Mouse (Mus musculus) lung, embryonic 16.5 days (tissue): ENCODE measurements around the gene Kifc3. TPM values are rescaled to one million over a fixed set of nuclear protein-coding genes. Genes with fewer than 3 reads are reported as not detected.
"Not testable (repeated sequence)": the region's sequence is repeated elsewhere in the genome, so short reads cannot be mapped to it uniquely, and the experiment has no call there.

Experiments used
- ATAC-seq: fragments of 200-750 bp; cut with Nextera tagmentation; 2 replicates; pipeline ENCODE4 v1.8.0; 2017; ENCODE audit warnings: low read depth, mild to moderate bottlenecking, moderate library complexity
- H3K27ac ChIP-seq: fragments of 300-500 bp; sonication (generic); 2 replicates; pipeline ENCODE4 v1.5.1; 2014; ENCODE audit warnings: mild to moderate bottlenecking, control low read depth, low read length
- H3K27me3 ChIP-seq: fragments of 300-500 bp; sonication (generic); 2 replicates; pipeline ENCODE4 v1.6.1; 2014; ENCODE audit warnings: low read depth, low read length, mixed read lengths; ENCODE audit not compliant: control insufficient read depth, insufficient read depth
- H3K36me3 ChIP-seq: fragments of 300-500 bp; sonication (generic); 2 replicates; pipeline ENCODE4 v1.6.1; 2014; ENCODE audit warnings: low read length; ENCODE audit not compliant: control insufficient read depth, insufficient read depth
- H3K4me1 ChIP-seq: fragments of 300-500 bp; sonication (generic); replicated peaks from 2 replicates; pipeline ENCODE4 v1.6.1; 2014; ENCODE audit warnings: low read length, mixed read lengths; ENCODE audit not compliant: control insufficient read depth, insufficient read depth
- H3K4me2 ChIP-seq: fragments of 300-500 bp; sonication (generic); 2 replicates; pipeline ENCODE4 v1.6.1; 2014; ENCODE audit warnings: low read depth, low read length, control low read depth
- H3K4me3 ChIP-seq: fragments of 300-500 bp; sonication (generic); 2 replicates; pipeline ENCODE4 v1.5.1; 2014; ENCODE audit warnings: mild to moderate bottlenecking, low read length, control low read depth
- H3K9ac ChIP-seq: fragments of 300-500 bp; sonication (generic); 2 replicates; pipeline ENCODE4 v1.6.1; 2014; ENCODE audit warnings: low read length, control low read depth
- H3K9me3 ChIP-seq: fragments of 300-500 bp; sonication (generic); 2 replicates; pipeline ENCODE4 v1.6.1; 2016; ENCODE audit warnings: low read length; ENCODE audit not compliant: control insufficient read depth
- WGBS: fragments of 180-500 bp; shearing (Covaris S2); extraction: QIAGEN DNeasy Blood & Tissue Kit; methylation state at CpG from one replicate; pipeline ENCODE4 v1.1.7; 2014; 5-methylcytosine and 5-hydroxymethylcytosine counted together
- polyA plus RNA-seq: library from polyadenylated mRNA; unstranded; fragments of >200 nt; fragmentation: Nextera tagmentation; extraction: Ambion mirVana; gene quantifications from 2 replicates; pipeline ENCODE4 v1.2.1, GENCODE M21; 2015

The Kifc3 gene
- polyA plus RNA-seq, 1 experiment from 2014 or later, result 16.8 TPM

GRCm38 (mm10) chr8:95166400-95166799 lies 36.2 kb downstream of the Kifc3 start:
- no peak for ATAC-seq
- 85% methylated on average over 7 of the region's 7 CpGs for WGBS

GRCm38 (mm10) chr8:95165923-95166322 lies 36.7 kb downstream of the Kifc3 start:
- H3K9ac ChIP-seq, result no peak overlapping the region
- H3K4me1 ChIP-seq, result no peaks in the 10 kb centered on the region
- 67% methylated on average over 11 of the region's 11 CpGs for WGBS
- H3K9me3 ChIP-seq, result no peaks in the 10 kb centered on the region
- no peak overlapping the region for H3K4me3 ChIP-seq
- H3K27me3 ChIP-seq, result no peaks in the 10 kb centered on the region
- H3K36me3 ChIP-seq, result no peaks in the 10 kb centered on the region
- ATAC-seq, result no peak
- H3K4me2 ChIP-seq, result no peak overlapping the region
- no peak overlapping the region for H3K27ac ChIP-seq

More at GRCm38 (mm10) chr8:95166400-95166799, 36.2 kb downstream of the Kifc3 start:
- H3K9ac ChIP-seq, result no peak overlapping the region
- H3K27me3 ChIP-seq, result no peaks in the 10 kb centered on the region
- no peak overlapping the region for H3K4me3 ChIP-seq
- H3K9me3 ChIP-seq, result no peaks in the 10 kb centered on the region
- no peaks in the 10 kb centered on the region for H3K36me3 ChIP-seq
- H3K4me2 ChIP-seq, result no peak overlapping the region
- no peaks in the 10 kb centered on the region for H3K4me1 ChIP-seq
- no peak overlapping the region for H3K27ac ChIP-seq

GRCm38 (mm10) chr8:95164469-95164868 lies 38.1 kb downstream of the Kifc3 start:
- H3K4me3 ChIP-seq, result no peak overlapping the region
- no peaks in the 10 kb centered on the region for H3K9me3 ChIP-seq
- 39% methylated on average over 7 of the region's 7 CpGs for WGBS
- no peaks in the 10 kb centered on the region for H3K4me1 ChIP-seq
- no peak overlapping the region for H3K4me2 ChIP-seq
- H3K9ac ChIP-seq, result no peak overlapping the region
- ATAC-seq, result no peak
- H3K27ac ChIP-seq, result no peak overlapping the region
- H3K27me3 ChIP-seq, result no peaks in the 10 kb centered on the region
- H3K36me3 ChIP-seq, result no peaks in the 10 kb centered on the region

- H3K27ac ChIP-seq, H3K36me3 ChIP-seq, H3K9ac ChIP-seq, H3K9me3 ChIP-seq, H3K4me1 ChIP-seq, ATAC-seq, H3K4me3 ChIP-seq, H3K27me3 ChIP-seq, H3K4me2 ChIP-seq: not testable (repeated sequence)
- WGBS, result 83% methylated on average over 2 of the region's 2 CpGs
These were observed 38.6 kb downstream of the Kifc3 start for GRCm38 (mm10) chr8:95163969-95164368.

- Histone ChIP-seq H3K9ac (no peak overlapping the region), H3K4me1 (no peaks in the 10 kb centered on the region), H3K4me2 (no peak overlapping the region), H3K4me3 (no peak overlapping the region), H3K27me3 (no peaks in the 10 kb centered on the region), H3K9me3 (no peaks in the 10 kb centered on the region), H3K36me3 (no peaks in the 10 kb centered on the region), H3K27ac (no peak overlapping the region)
- 49% methylated on average over 6 of the region's 6 CpGs for WGBS
- ATAC-seq, result no peak
These were observed 39.8 kb downstream of the Kifc3 start for GRCm38 (mm10) chr8:95162785-95163184.

GRCm38 (mm10) chr8:95159344-95159743 lies 43.3 kb downstream of the Kifc3 start:
- H3K27me3 ChIP-seq, result no peaks in the 10 kb centered on the region
- no peak for ATAC-seq
- H3K36me3 ChIP-seq, result no peaks in the 10 kb centered on the region
- no peak overlapping the region for H3K9ac ChIP-seq
- no peak overlapping the region for H3K27ac ChIP-seq
- H3K4me2 ChIP-seq, result no peak overlapping the region
- WGBS, result 64% methylated on average over 3 of the region's 3 CpGs
- 0 out of 2 replicates have a peak, but pooled peaks cover 3% of the 10 kb centered on the region for H3K4me1 ChIP-seq
- H3K4me3 ChIP-seq, result no peak overlapping the region
- no peaks in the 10 kb centered on the region for H3K9me3 ChIP-seq

GRCm38 (mm10) chr8:95158654-95159053 lies 44.0 kb downstream of the Kifc3 start:
- Histone ChIP-seq H3K4me2 (no peak overlapping the region), H3K27me3 (no peaks in the 10 kb centered on the region), H3K27ac (no peak overlapping the region), H3K4me3 (no peak overlapping the region), H3K9ac (no peak overlapping the region), H3K36me3 (no peaks in the 10 kb centered on the region), H3K4me1 (0 out of 2 replicates have a peak, but pooled peaks cover 3% of the 10 kb centered on the region), H3K9me3 (no peaks in the 10 kb centered on the region)
- no peak for ATAC-seq
- 63% methylated on average over 8 of the region's 8 CpGs for WGBS

GRCm38 (mm10) chr8:95157145-95157544 lies 45.5 kb downstream of the Kifc3 start:
- no peaks in the 10 kb centered on the region for H3K27me3 ChIP-seq
- no peak overlapping the region for H3K9ac ChIP-seq
- H3K4me1 ChIP-seq, result 0 out of 2 replicates have a peak, but pooled peaks cover 3% of the 10 kb centered on the region
- H3K4me3 ChIP-seq, result no peak overlapping the region
- H3K27ac ChIP-seq, result no peak overlapping the region
- ATAC-seq, result no peak
- H3K4me2 ChIP-seq, result no peak overlapping the region
- 59% methylated on average over 3 of the region's 3 CpGs for WGBS
- H3K36me3 ChIP-seq, result no peaks in the 10 kb centered on the region
- H3K9me3 ChIP-seq, result no peaks in the 10 kb centered on the region

GRCm38 (mm10) chr8:95156108-95156507 lies 46.5 kb downstream of the Kifc3 start:
- 65% methylated on average over 6 of the region's 6 CpGs for WGBS

GRCm38 (mm10) chr8:95155361-95155760 lies 47.3 kb downstream of the Kifc3 start:
- ATAC-seq, result no peak
- Histone ChIP-seq H3K27ac (no peak overlapping the region), H3K4me1 (0 out of 2 replicates have a peak, but pooled peaks cover 3% of the 10 kb centered on the region), H3K36me3 (no peaks in the 10 kb centered on the region), H3K9me3 (no peaks in the 10 kb centered on the region), H3K4me2 (no peak overlapping the region), H3K4me3 (no peak overlapping the region), H3K9ac (no peak overlapping the region), H3K27me3 (no peaks in the 10 kb centered on the region)
- WGBS, result 76% methylated on average over 5 of the region's 5 CpGs

More at GRCm38 (mm10) chr8:95156108-95156507, 46.5 kb downstream of the Kifc3 start:
- ATAC-seq, result no peak
- H3K27me3 ChIP-seq, result no peaks in the 10 kb centered on the region
- no peak overlapping the region for H3K4me3 ChIP-seq
- no peaks in the 10 kb centered on the region for H3K36me3 ChIP-seq
- no peak overlapping the region for H3K27ac ChIP-seq
- H3K4me1 ChIP-seq, result 0 out of 2 replicates have a peak, but pooled peaks cover 3% of the 10 kb centered on the region
- no peak overlapping the region for H3K4me2 ChIP-seq
- H3K9ac ChIP-seq, result no peak overlapping the region
- no peaks in the 10 kb centered on the region for H3K9me3 ChIP-seq
